Mouse (Mus musculus): ENCODE data around the gene Prpf6. TPM values are rescaled to one million over a fixed set of nuclear protein-coding genes. Genes with fewer than 3 reads are reported as not detected.
A peak's percentile ranks its signal among the peaks of the same experiment; 100 is the strongest.

Prpf6 gene
- polyA plus RNA-seq (2014; fragmentation: Nextera tagmentation; extraction: Ambion mirVana), result 41.1 and 43.0 TPM in 2 replicates

- no peak for ATAC-seq (ENCODE audit: insufficient number of reproducible peaks, insufficient read depth, low FRiP score, low read depth)
- Histone ChIP-seq H3K4me1 (ENCODE audit: control insufficient read depth in 2 of 2, insufficient read depth in 2 of 2, low read length in 2 of 2) (peaks cover 4 to 13% of the 10 kb centered on the region in 2 experiments; a peak in 3 of 4 replicates), H3K27me3 (ENCODE audit: control insufficient read depth, insufficient read depth, low read length) (no peaks in the 10 kb centered on the region), H3K36me3 (ENCODE audit: control insufficient read depth, insufficient read depth, low read length) (peaks cover 40% of the 10 kb centered on the region), H3K4me2 (ENCODE audit: low read length) (peak within 1 kb of the TSS; percentile 69), H3K9me3 (ENCODE audit: control insufficient read depth, low read length) (no peaks in the 10 kb centered on the region), H3K9ac (ENCODE audit: low read length) (peak within 1 kb of the TSS; percentile 89), H3K4me3 (ENCODE audit: control insufficient read depth in 1 of 2, insufficient read depth in 1 of 2, low read depth in 1 of 2, low read length in 2 of 2) (peak within 1 kb of the TSS; percentile 67 to 86), H3K27ac (replicated peaks in 1 of 2; ENCODE audit: control insufficient read depth in 1 of 2, insufficient read depth in 1 of 2, low read depth in 2 of 2, low read length in 2 of 2) (peak within 1 kb of the TSS; percentile 28 to 71; a peak in 3 of 4 replicates)
- 11% methylated on average over 5 of the region's 5 CpGs for WGBS
Observed at GRCm38 (mm10) chr2:181591528-181592085, at the start of gene Prpf6. TSS of gene Prpf6 (plus strand) at chr2:181591868.

GRCm38 (mm10) chr2:181546142-181546541, 45.5 kb upstream of the Prpf6 start:
- H3K27me3 ChIP-seq (ENCODE audit: control insufficient read depth, insufficient read depth, low read length), result no peaks in the 10 kb centered on the region
- H3K4me3 ChIP-seq (ENCODE audit: control insufficient read depth in 1 of 2, insufficient read depth in 1 of 2, low read depth in 1 of 2, low read length in 2 of 2), result no peak overlapping the region
- H3K9me3 ChIP-seq (ENCODE audit: control insufficient read depth, low read length), result no peaks in the 10 kb centered on the region
- no peak overlapping the region for H3K27ac ChIP-seq (replicated peaks in 1 of 2; ENCODE audit: control insufficient read depth in 1 of 2, insufficient read depth in 1 of 2, low read depth in 2 of 2, low read length in 2 of 2)
- no peak overlapping the region for H3K4me2 ChIP-seq (ENCODE audit: low read length)
- no peak for ATAC-seq (ENCODE audit: insufficient number of reproducible peaks, insufficient read depth, low FRiP score, low read depth)
- peaks cover 57% of the 10 kb centered on the region for H3K36me3 ChIP-seq (ENCODE audit: control insufficient read depth, insufficient read depth, low read length)
- H3K4me1 ChIP-seq (ENCODE audit: control insufficient read depth in 2 of 2, insufficient read depth in 2 of 2, low read length in 2 of 2), result no peaks in the 10 kb centered on the region
- no peak overlapping the region for H3K9ac ChIP-seq (ENCODE audit: low read length)
- WGBS, result 88% methylated on average over 7 of the region's 7 CpGs

- H3K9me3 ChIP-seq (ENCODE audit: control insufficient read depth, low read length), result no peaks in the 10 kb centered on the region
- no peaks in the 10 kb centered on the region for H3K4me1 ChIP-seq (ENCODE audit: control insufficient read depth in 2 of 2, insufficient read depth in 2 of 2, low read length in 2 of 2)
- peaks cover 73% of the 10 kb centered on the region for H3K36me3 ChIP-seq (ENCODE audit: control insufficient read depth, insufficient read depth, low read length)
- no peak overlapping the region for H3K9ac ChIP-seq (ENCODE audit: low read length)
- no peaks in the 10 kb centered on the region for H3K27me3 ChIP-seq (ENCODE audit: control insufficient read depth, insufficient read depth, low read length)
- 74% methylated on average over 1 of the region's 1 CpGs for WGBS
- no peak overlapping the region for H3K4me3 ChIP-seq (ENCODE audit: control insufficient read depth in 1 of 2, insufficient read depth in 1 of 2, low read depth in 1 of 2, low read length in 2 of 2)
- H3K4me2 ChIP-seq (ENCODE audit: low read length), result no peak overlapping the region
- H3K27ac ChIP-seq (replicated peaks in 1 of 2; ENCODE audit: control insufficient read depth in 1 of 2, insufficient read depth in 1 of 2, low read depth in 2 of 2, low read length in 2 of 2), result no peak overlapping the region
- no peak for ATAC-seq (ENCODE audit: insufficient number of reproducible peaks, insufficient read depth, low FRiP score, low read depth)
Observed at GRCm38 (mm10) chr2:181548227-181548626, 43.4 kb upstream of the Prpf6 start.

- Histone ChIP-seq H3K4me3 (ENCODE audit: control insufficient read depth in 1 of 2, insufficient read depth in 1 of 2, low read depth in 1 of 2, low read length in 2 of 2) (no peak overlapping the region), H3K27ac (replicated peaks in 1 of 2; ENCODE audit: control insufficient read depth in 1 of 2, insufficient read depth in 1 of 2, low read depth in 2 of 2, low read length in 2 of 2) (no peak overlapping the region), H3K9me3 (ENCODE audit: control insufficient read depth, low read length) (no peaks in the 10 kb centered on the region), H3K4me1 (ENCODE audit: control insufficient read depth in 2 of 2, insufficient read depth in 2 of 2, low read length in 2 of 2) (no peaks in the 10 kb centered on the region), H3K36me3 (ENCODE audit: control insufficient read depth, insufficient read depth, low read length) (peaks cover 76% of the 10 kb centered on the region), H3K4me2 (ENCODE audit: low read length) (no peak overlapping the region), H3K9ac (ENCODE audit: low read length) (no peak overlapping the region), H3K27me3 (ENCODE audit: control insufficient read depth, insufficient read depth, low read length) (no peaks in the 10 kb centered on the region)
- 0 out of 2 replicates have a peak, but pooled peaks have one; percentile 4 for ATAC-seq (ENCODE audit: insufficient number of reproducible peaks, insufficient read depth, low FRiP score, low read depth)
- 51% methylated on average over 5 of the region's 5 CpGs for WGBS
Observed at GRCm38 (mm10) chr2:181548682-181549081, 43.0 kb upstream of the Prpf6 start.

GRCm38 (mm10) chr2:181550233-181550632, 41.4 kb upstream of the Prpf6 start:
- H3K36me3 ChIP-seq (ENCODE audit: control insufficient read depth, insufficient read depth, low read length), result peaks cover 87% of the 10 kb centered on the region
- 98% methylated on average over 2 of the region's 2 CpGs for WGBS
- no peak overlapping the region for H3K4me2 ChIP-seq (ENCODE audit: low read length)
- ATAC-seq (ENCODE audit: insufficient number of reproducible peaks, insufficient read depth, low FRiP score, low read depth), result no peak
- no peaks in the 10 kb centered on the region for H3K9me3 ChIP-seq (ENCODE audit: control insufficient read depth, low read length)
- no peak overlapping the region for H3K27ac ChIP-seq (replicated peaks in 1 of 2; ENCODE audit: control insufficient read depth in 1 of 2, insufficient read depth in 1 of 2, low read depth in 2 of 2, low read length in 2 of 2)
- no peak overlapping the region for H3K4me3 ChIP-seq (ENCODE audit: control insufficient read depth in 1 of 2, insufficient read depth in 1 of 2, low read depth in 1 of 2, low read length in 2 of 2)
- H3K27me3 ChIP-seq (ENCODE audit: control insufficient read depth, insufficient read depth, low read length), result no peaks in the 10 kb centered on the region
- H3K4me1 ChIP-seq (ENCODE audit: control insufficient read depth in 2 of 2, insufficient read depth in 2 of 2, low read length in 2 of 2), result no peaks in the 10 kb centered on the region
- H3K9ac ChIP-seq (ENCODE audit: low read length), result no peak overlapping the region

GRCm38 (mm10) chr2:181553772-181554171, 37.9 kb upstream of the Prpf6 start:
- H3K9me3 ChIP-seq (ENCODE audit: control insufficient read depth, low read length), result no peaks in the 10 kb centered on the region
- H3K27me3 ChIP-seq (ENCODE audit: control insufficient read depth, insufficient read depth, low read length), result no peaks in the 10 kb centered on the region
- no peak for ATAC-seq (ENCODE audit: insufficient number of reproducible peaks, insufficient read depth, low FRiP score, low read depth)
- H3K9ac ChIP-seq (ENCODE audit: low read length), result no peak overlapping the region
- no peak overlapping the region for H3K27ac ChIP-seq (replicated peaks in 1 of 2; ENCODE audit: control insufficient read depth in 1 of 2, insufficient read depth in 1 of 2, low read depth in 2 of 2, low read length in 2 of 2)
- H3K4me2 ChIP-seq (ENCODE audit: low read length), result no peak overlapping the region
- H3K4me3 ChIP-seq (ENCODE audit: control insufficient read depth in 1 of 2, insufficient read depth in 1 of 2, low read depth in 1 of 2, low read length in 2 of 2), result no peak overlapping the region
- H3K4me1 ChIP-seq (ENCODE audit: control insufficient read depth in 2 of 2, insufficient read depth in 2 of 2, low read length in 2 of 2), result no peaks in the 10 kb centered on the region
- peaks cover 58% of the 10 kb centered on the region for H3K36me3 ChIP-seq (ENCODE audit: control insufficient read depth, insufficient read depth, low read length)

GRCm38 (mm10) chr2:181567338-181567737, 24.3 kb upstream of the Prpf6 start:
- 79% methylated on average over 3 of the region's 3 CpGs for WGBS
- Histone ChIP-seq H3K4me1 (ENCODE audit: control insufficient read depth in 2 of 2, insufficient read depth in 2 of 2, low read length in 2 of 2) (0 out of 4 replicates have a peak, but pooled peaks cover 0 to 2% of the 10 kb centered on the region in 2 experiments), H3K36me3 (ENCODE audit: control insufficient read depth, insufficient read depth, low read length) (peaks cover 12% of the 10 kb centered on the region), H3K4me2 (ENCODE audit: low read length) (no peak overlapping the region), H3K9ac (ENCODE audit: low read length) (no peak overlapping the region), H3K27ac (replicated peaks in 1 of 2; ENCODE audit: control insufficient read depth in 1 of 2, insufficient read depth in 1 of 2, low read depth in 2 of 2, low read length in 2 of 2) (no peak overlapping the region), H3K27me3 (ENCODE audit: control insufficient read depth, insufficient read depth, low read length) (no peaks in the 10 kb centered on the region), H3K4me3 (ENCODE audit: control insufficient read depth in 1 of 2, insufficient read depth in 1 of 2, low read depth in 1 of 2, low read length in 2 of 2) (no peak overlapping the region), H3K9me3 (ENCODE audit: control insufficient read depth, low read length) (no peaks in the 10 kb centered on the region)
- ATAC-seq (ENCODE audit: insufficient number of reproducible peaks, insufficient read depth, low FRiP score, low read depth), result no peak
